Mouse (Mus musculus): ENCODE data around the gene Ptpn1. TPM values are rescaled to one million over a fixed set of nuclear protein-coding genes. Genes with fewer than 3 reads are reported as not detected.
A peak's percentile ranks its signal among the peaks of the same experiment; 100 is the strongest.

Ptpn1 gene
- polyA plus RNA-seq, 1 experiment from 2014 or later: 104 TPM

GRCm38 (mm10) chr2:167963778-167964300 is 32.0 kb downstream of the Ptpn1 start:
- peaks cover 58% of the 10 kb centered on the region for H3K36me3 ChIP-seq (ENCODE audit: poor library complexity, severe bottlenecking)
- ATAC-seq: no peak
- H3K4me3 ChIP-seq: no peak overlapping the region

GRCm38 (mm10) chr2:167964320-167964719 is 32.5 kb downstream of the Ptpn1 start:
- H3K4me1 ChIP-seq: 0 out of 2 replicates have a peak, but pooled peaks cover 11% of the 10 kb centered on the region
- peaks cover 63% of the 10 kb centered on the region for H3K36me3 ChIP-seq (ENCODE audit: poor library complexity, severe bottlenecking)
- no peak overlapping the region for H3K4me3 ChIP-seq
- H3K27me3 ChIP-seq: no peaks in the 10 kb centered on the region
- H3K27ac ChIP-seq: no peak overlapping the region
- H3K4me2 ChIP-seq: no peak overlapping the region
- WGBS: 95% methylated on average over 9 of the region's 9 CpGs
- H3K9me3 ChIP-seq (replicated peaks): no peaks in the 10 kb centered on the region
- no peak for ATAC-seq
- H3K9ac ChIP-seq: no peak overlapping the region

More at GRCm38 (mm10) chr2:167963778-167964300, 32.0 kb downstream of the Ptpn1 start:
- H3K27ac ChIP-seq: no peak overlapping the region
- 0 out of 2 replicates have a peak, but pooled peaks cover 12% of the 10 kb centered on the region for H3K4me1 ChIP-seq
- H3K9ac ChIP-seq: no peak overlapping the region
- H3K4me2 ChIP-seq: no peak overlapping the region
- no peaks in the 10 kb centered on the region for H3K27me3 ChIP-seq
- WGBS: 93% methylated on average over 9 of the region's 9 CpGs
- H3K9me3 ChIP-seq (replicated peaks): no peaks in the 10 kb centered on the region

- Histone ChIP-seq H3K4me2 (no peak overlapping the region), H3K27ac (no peak overlapping the region), H3K4me3 (no peak overlapping the region), H3K4me1 (peaks cover 13% of the 10 kb centered on the region; the same call in 1 of the 2 replicates), H3K27me3 (no peaks in the 10 kb centered on the region), H3K36me3 (ENCODE audit: poor library complexity, severe bottlenecking) (peaks cover 79% of the 10 kb centered on the region), H3K9ac (no peak overlapping the region), H3K9me3 (replicated peaks) (no peaks in the 10 kb centered on the region)
- no peak for ATAC-seq
- WGBS: 91% methylated on average over 3 of the region's 3 CpGs
Observed at GRCm38 (mm10) chr2:167965911-167966310, 34.1 kb downstream of the Ptpn1 start.

GRCm38 (mm10) chr2:167968504-167968903 is 36.6 kb downstream of the Ptpn1 start:
- H3K4me2 ChIP-seq: no peak overlapping the region
- H3K9ac ChIP-seq: no peak overlapping the region
- no peak for ATAC-seq
- peaks cover 7% of the 10 kb centered on the region; the same call in 1 of the 2 replicates for H3K4me1 ChIP-seq
- H3K9me3 ChIP-seq (replicated peaks): no peaks in the 10 kb centered on the region
- H3K27me3 ChIP-seq: no peaks in the 10 kb centered on the region
- WGBS: 93% methylated on average over 7 of the region's 7 CpGs
- H3K36me3 ChIP-seq (ENCODE audit: poor library complexity, severe bottlenecking): peaks cover 98% of the 10 kb centered on the region
- no peak overlapping the region for H3K27ac ChIP-seq
- H3K4me3 ChIP-seq: no peak overlapping the region

GRCm38 (mm10) chr2:167969851-167970541 is 38.1 kb downstream of the Ptpn1 start:
- peak overlapping the region; percentile 52 for H3K27ac ChIP-seq
- H3K4me2 ChIP-seq: no peak overlapping the region
- H3K9me3 ChIP-seq (replicated peaks): no peaks in the 10 kb centered on the region
- no peak for ATAC-seq
- H3K9ac ChIP-seq: no peak overlapping the region
- peaks cover 98% of the 10 kb centered on the region for H3K36me3 ChIP-seq (ENCODE audit: poor library complexity, severe bottlenecking)
- no peaks in the 10 kb centered on the region for H3K27me3 ChIP-seq
- no peak overlapping the region for H3K4me3 ChIP-seq
- WGBS: 76% methylated on average over 10 of the region's 10 CpGs
- peaks cover 7% of the 10 kb centered on the region; the same call in 1 of the 2 replicates for H3K4me1 ChIP-seq

GRCm38 (mm10) chr2:167972146-167972545 is 40.3 kb downstream of the Ptpn1 start:
- H3K9ac ChIP-seq: no peak overlapping the region
- no peaks in the 10 kb centered on the region for H3K27me3 ChIP-seq
- H3K9me3 ChIP-seq (replicated peaks): no peaks in the 10 kb centered on the region
- H3K4me2 ChIP-seq: no peak overlapping the region
- WGBS: 91% methylated on average over 5 of the region's 5 CpGs
- no peak for ATAC-seq
- H3K4me3 ChIP-seq: no peak overlapping the region
- H3K4me1 ChIP-seq: peaks cover 7% of the 10 kb centered on the region; the same call in 1 of the 2 replicates
- H3K27ac ChIP-seq: no peak overlapping the region
- peaks cover 98% of the 10 kb centered on the region for H3K36me3 ChIP-seq (ENCODE audit: poor library complexity, severe bottlenecking)

GRCm38 (mm10) chr2:167972809-167973208 is 41.0 kb downstream of the Ptpn1 start:
- no peak overlapping the region for H3K9ac ChIP-seq
- H3K9me3 ChIP-seq (replicated peaks): no peaks in the 10 kb centered on the region
- no peak overlapping the region for H3K27ac ChIP-seq
- H3K4me3 ChIP-seq: no peak overlapping the region
- no peaks in the 10 kb centered on the region for H3K27me3 ChIP-seq
- H3K4me1 ChIP-seq: peaks cover 7% of the 10 kb centered on the region; the same call in 1 of the 2 replicates
- WGBS: 44% methylated on average over 1 of the region's 1 CpGs
- no peak overlapping the region for H3K4me2 ChIP-seq
- H3K36me3 ChIP-seq (ENCODE audit: poor library complexity, severe bottlenecking): peaks cover 98% of the 10 kb centered on the region
- no peak for ATAC-seq

- peaks cover 97% of the 10 kb centered on the region for H3K36me3 ChIP-seq (ENCODE audit: poor library complexity, severe bottlenecking)
- no peaks in the 10 kb centered on the region for H3K9me3 ChIP-seq (replicated peaks)
- 95% methylated on average over 12 of the region's 12 CpGs for WGBS
- no peak overlapping the region for H3K4me3 ChIP-seq
- no peaks in the 10 kb centered on the region for H3K27me3 ChIP-seq
- H3K27ac ChIP-seq: no peak overlapping the region
- no peaks in the 10 kb centered on the region for H3K4me1 ChIP-seq
- no peak overlapping the region for H3K9ac ChIP-seq
- ATAC-seq: no peak
- no peak overlapping the region for H3K4me2 ChIP-seq
Observed at GRCm38 (mm10) chr2:167975746-167976145, 43.9 kb downstream of the Ptpn1 start.

- no peak overlapping the region for H3K4me2 ChIP-seq
- H3K4me1 ChIP-seq: no peaks in the 10 kb centered on the region
- H3K9ac ChIP-seq: no peak overlapping the region
- no peaks in the 10 kb centered on the region for H3K27me3 ChIP-seq
- no peak overlapping the region for H3K4me3 ChIP-seq
- H3K36me3 ChIP-seq (ENCODE audit: poor library complexity, severe bottlenecking): peaks cover 77% of the 10 kb centered on the region
- no peaks in the 10 kb centered on the region for H3K9me3 ChIP-seq (replicated peaks)
- ATAC-seq: no peak
- WGBS: 99% methylated on average over 10 of the region's 10 CpGs
- no peak overlapping the region for H3K27ac ChIP-seq
Observed at GRCm38 (mm10) chr2:167978271-167978670, 46.4 kb downstream of the Ptpn1 start.

GRCm38 (mm10) chr2:167980391-167980790 is 48.5 kb downstream of the Ptpn1 start:
- ATAC-seq: 0 out of 2 replicates have a peak, but pooled peaks have one; percentile 38
- 92% methylated on average over 10 of the region's 10 CpGs for WGBS

GRCm38 (mm10) chr2:167982646-167983045 is 50.8 kb downstream of the Ptpn1 start:
- H3K4me3 ChIP-seq: no peak overlapping the region
- H3K4me2 ChIP-seq: no peak overlapping the region
- no peak for ATAC-seq
- no peaks in the 10 kb centered on the region for H3K4me1 ChIP-seq
- H3K27ac ChIP-seq: no peak overlapping the region
- no peak overlapping the region for H3K9ac ChIP-seq
- no peaks in the 10 kb centered on the region for H3K27me3 ChIP-seq
- H3K36me3 ChIP-seq (ENCODE audit: poor library complexity, severe bottlenecking): peaks cover 33% of the 10 kb centered on the region
- no peaks in the 10 kb centered on the region for H3K9me3 ChIP-seq (replicated peaks)
- 58% methylated on average over 9 of the region's 9 CpGs for WGBS

More at GRCm38 (mm10) chr2:167980391-167980790, 48.5 kb downstream of the Ptpn1 start:
- Histone ChIP-seq H3K4me1 (no peaks in the 10 kb centered on the region), H3K36me3 (ENCODE audit: poor library complexity, severe bottlenecking) (peaks cover 56% of the 10 kb centered on the region), H3K4me2 (no peak overlapping the region), H3K27me3 (no peaks in the 10 kb centered on the region), H3K27ac (no peak overlapping the region), H3K9me3 (replicated peaks) (no peaks in the 10 kb centered on the region), H3K9ac (no peak overlapping the region), H3K4me3 (no peak overlapping the region)

GRCm38 (mm10) chr2:167984371-167984770 is 52.5 kb downstream of the Ptpn1 start:
- H3K27me3 ChIP-seq: no peaks in the 10 kb centered on the region
- peaks cover 4% of the 10 kb centered on the region; the same call in 1 of the 2 replicates for H3K4me1 ChIP-seq
- H3K9me3 ChIP-seq (replicated peaks): no peaks in the 10 kb centered on the region
- H3K36me3 ChIP-seq (ENCODE audit: poor library complexity, severe bottlenecking): peaks cover 16% of the 10 kb centered on the region
- H3K4me3 ChIP-seq: no peak overlapping the region
- H3K4me2 ChIP-seq: no peak overlapping the region
- no peak overlapping the region for H3K9ac ChIP-seq
- WGBS: 90% methylated on average over 5 of the region's 5 CpGs
- H3K27ac ChIP-seq: no peak overlapping the region
- no peak for ATAC-seq

All from forebrain, embryonic 13.5 days (tissue).